Mouse (Mus musculus) hindbrain, embryonic 11.5 days (tissue): ENCODE measurements at regions not wholly inside any gene's neighbourhood (a gene's known extent, or its start where the extent isn't known, plus 50 kb on each side); places are given as distances from the start of the nearest gene placed in this dataset.

Source experiments
- ATAC-seq: fragments of 200-750 bp; cut with Nextera tagmentation; 2 replicates; pipeline ENCODE4 v1.8.0; 2017; ENCODE audit warnings: mild to moderate bottlenecking, moderate TSS enrichment, moderate library complexity; ENCODE audit not compliant: low FRiP score
- DNase-seq: peaks from one replicate; pipeline ENCODE4 v3.0.0-alpha.2; 2015; ENCODE audit warnings: low spot score
- H3K27ac ChIP-seq: fragments of 300-500 bp; sonication (generic); 2 replicates; pipeline ENCODE4 v1.5.1; 2014; ENCODE audit warnings: mild to moderate bottlenecking, low read depth, low read length
- H3K27me3 ChIP-seq: fragments of 300-500 bp; sonication (generic); 2 replicates; pipeline ENCODE4 v1.6.1; 2014; ENCODE audit warnings: mild to moderate bottlenecking, low read length, moderate library complexity, mixed read lengths; ENCODE audit not compliant: control insufficient read depth, insufficient read depth
- H3K36me3 ChIP-seq: fragments of 300-500 bp; sonication (generic); 2 replicates; pipeline ENCODE4 v1.6.1; 2014; ENCODE audit warnings: mild to moderate bottlenecking, low read length, moderate library complexity, mixed read lengths; ENCODE audit not compliant: control insufficient read depth, insufficient read depth
- H3K4me1 ChIP-seq: fragments of 300-500 bp; sonication (generic); replicated peaks from 2 replicates; pipeline ENCODE4 v1.6.1; 2014; ENCODE audit warnings: low read length, mixed read lengths; ENCODE audit not compliant: control insufficient read depth, insufficient read depth
- H3K4me2 ChIP-seq: fragments of 300-500 bp; sonication (generic); replicated peaks from 2 replicates; pipeline ENCODE4 v1.6.1; 2014; ENCODE audit warnings: mild to moderate bottlenecking, low read depth, low read length
- H3K4me3 ChIP-seq: fragments of 300-500 bp; sonication (generic); 2 replicates; pipeline ENCODE4 v1.5.1; 2014; ENCODE audit warnings: low read depth, low read length
- H3K9ac ChIP-seq: fragments of 300-500 bp; sonication (generic); 2 replicates; pipeline ENCODE4 v1.6.1; 2014; ENCODE audit warnings: low read depth, low read length
- H3K9me3 ChIP-seq: fragments of 300-500 bp; sonication (generic); 2 replicates; pipeline ENCODE4 v1.6.1; 2016; ENCODE audit warnings: low read length; ENCODE audit not compliant: control insufficient read depth
- WGBS: fragments of 180-500 bp; shearing (Covaris S2); extraction: QIAGEN DNeasy Blood & Tissue Kit; methylation state at CpG from one replicate; pipeline ENCODE4 v1.1.7; 2014; 5-methylcytosine and 5-hydroxymethylcytosine counted together

- WGBS = 87% methylated on average over 8 of the region's 8 CpGs
- ATAC-seq = peak; percentile 35; the same call in 1 of the 2 replicates
- H3K9ac ChIP-seq = no peak overlapping the region
These were observed 99.6 kb upstream of the Tspan8 start for GRCm38 (mm10) chr10:115717064-115717463.

GRCm38 (mm10) chr10:115722589-115722988 is 94.0 kb upstream of the Tspan8 start:
- ATAC-seq (no peak), DNase-seq (no peak)
- no peak overlapping the region for H3K27ac ChIP-seq
- H3K27me3 ChIP-seq = no peaks in the 10 kb centered on the region
- H3K4me1 ChIP-seq = no peaks in the 10 kb centered on the region
- no peaks in the 10 kb centered on the region for H3K36me3 ChIP-seq
- no peak overlapping the region for H3K4me3 ChIP-seq
- no peak overlapping the region for H3K4me2 ChIP-seq
- H3K9me3 ChIP-seq = no peaks in the 10 kb centered on the region
- 84% methylated on average over 3 of the region's 3 CpGs for WGBS
- no peak overlapping the region for H3K9ac ChIP-seq

More at GRCm38 (mm10) chr10:115717064-115717463, 99.6 kb upstream of the Tspan8 start:
- DNase-seq = no peak
- Histone ChIP-seq H3K27ac (no peak overlapping the region), H3K9me3 (no peaks in the 10 kb centered on the region), H3K4me3 (no peak overlapping the region), H3K4me2 (no peak overlapping the region), H3K27me3 (no peaks in the 10 kb centered on the region), H3K4me1 (no peaks in the 10 kb centered on the region), H3K36me3 (no peaks in the 10 kb centered on the region)

- Histone ChIP-seq H3K4me3 (no peak overlapping the region), H3K36me3 (no peaks in the 10 kb centered on the region), H3K27me3 (no peaks in the 10 kb centered on the region), H3K4me2 (no peak overlapping the region), H3K9me3 (no peaks in the 10 kb centered on the region), H3K27ac (no peak overlapping the region), H3K9ac (no peak overlapping the region), H3K4me1 (no peaks in the 10 kb centered on the region)
- DNase-seq (no peak), ATAC-seq (no peak)
- 94% methylated on average over 10 of the region's 10 CpGs for WGBS
These were observed 73.8 kb upstream of the Tspan8 start for GRCm38 (mm10) chr10:115742634-115743347.

GRCm38 (mm10) chr10:115749844-115750243 is 66.8 kb upstream of the Tspan8 start:
- no peaks in the 10 kb centered on the region for H3K4me1 ChIP-seq
- no peaks in the 10 kb centered on the region for H3K36me3 ChIP-seq
- H3K4me3 ChIP-seq = no peak overlapping the region
- no peak overlapping the region for H3K9ac ChIP-seq
- H3K9me3 ChIP-seq = no peaks in the 10 kb centered on the region
- DNase-seq (no peak), ATAC-seq (no peak)
- 76% methylated on average over 2 of the region's 2 CpGs for WGBS
- H3K27ac ChIP-seq = no peak overlapping the region
- H3K4me2 ChIP-seq = no peak overlapping the region
- no peaks in the 10 kb centered on the region for H3K27me3 ChIP-seq

GRCm38 (mm10) chr10:115750250-115750649 is 66.4 kb upstream of the Tspan8 start:
- Histone ChIP-seq H3K27ac (no peak overlapping the region), H3K9me3 (no peaks in the 10 kb centered on the region), H3K27me3 (no peaks in the 10 kb centered on the region), H3K36me3 (no peaks in the 10 kb centered on the region), H3K4me1 (no peaks in the 10 kb centered on the region), H3K4me2 (no peak overlapping the region), H3K4me3 (no peak overlapping the region), H3K9ac (no peak overlapping the region)
- ATAC-seq = no peak
- WGBS = 84% methylated on average over 5 of the region's 5 CpGs
- DNase-seq = no peak

- DNase-seq (no peak), ATAC-seq (no peak)
- Histone ChIP-seq H3K9me3 (no peaks in the 10 kb centered on the region), H3K9ac (no peak overlapping the region), H3K4me2 (no peak overlapping the region), H3K36me3 (no peaks in the 10 kb centered on the region), H3K4me3 (no peak overlapping the region), H3K4me1 (no peaks in the 10 kb centered on the region), H3K27me3 (no peaks in the 10 kb centered on the region), H3K27ac (no peak overlapping the region)
- WGBS = 88% methylated on average over 1 of the region's 1 CpGs
These were observed 58.0 kb upstream of the Tspan8 start for GRCm38 (mm10) chr10:115758667-115759066.
